Mouse (Mus musculus) heart, adult 2 months (tissue): ENCODE measurements around the gene Elmod3. TPM values are rescaled to one million over a fixed set of nuclear protein-coding genes. Genes with fewer than 3 reads are reported as not detected.
A peak's percentile ranks its signal among the peaks of the same experiment; 100 is the strongest.

Source experiments
- DNase-seq, 2 experiments: peaks; one replicate each; pipeline ENCODE4 v3.0.0; 2021
- H3K27ac ChIP-seq: fragments of 200-600 bp; 2 replicates; pipeline ENCODE4 v1.8.1; 2022
- H3K27me3 ChIP-seq: fragments of 200-500 bp; 2 replicates; pipeline ENCODE4 v1.6.1; 2012; ENCODE audit warnings: mild to moderate bottlenecking, low read length, inconsistent platforms, mixed read lengths; ENCODE audit not compliant: control insufficient read depth, insufficient read depth
- H3K36me3 ChIP-seq: fragments of 200-500 bp; 2 replicates; pipeline ENCODE4 v1.6.1; 2012; ENCODE audit warnings: low read length, inconsistent platforms; ENCODE audit not compliant: control insufficient read depth, insufficient read depth
- H3K4me1 ChIP-seq: fragments of 200-500 bp; 2 replicates; pipeline ENCODE4 v1.6.1; 2011; ENCODE audit warnings: low read length; ENCODE audit not compliant: control insufficient read depth, insufficient read depth
- H3K4me3 ChIP-seq: fragments of 200-600 bp; 2 replicates; pipeline ENCODE4 v1.8.1; 2022
- H3K79me2 ChIP-seq: fragments of 200-500 bp; replicated peaks from 2 replicates; pipeline ENCODE4 v1.6.1; 2012; ENCODE audit warnings: mild to moderate bottlenecking, inconsistent platforms, low read length, moderate library complexity, mixed read lengths; ENCODE audit not compliant: control insufficient read depth, insufficient read depth
- H3K9ac ChIP-seq: fragments of 200-500 bp; 2 replicates; pipeline ENCODE4 v1.6.1; 2012; ENCODE audit warnings: low read depth, mild to moderate bottlenecking, control low read depth, inconsistent platforms, low read length, mixed read lengths
- CTCF ChIP-seq: fragments of 200-600 bp; IDR thresholded peaks from 2 replicates; pipeline ENCODE4 v1.8.1; 2022; ENCODE audit warnings: antibody characterized with exemption, mild to moderate bottlenecking, moderate library complexity
- EP300 ChIP-seq: fragments of 200-500 bp; IDR thresholded peaks from 2 replicates; pipeline ENCODE4 v1.6.1; 2011; ENCODE audit warnings: low read depth, low read length, control low read depth; ENCODE audit not compliant: insufficient read depth
- POLR2A ChIP-seq: fragments of 200-500 bp; IDR thresholded peaks from 2 replicates; pipeline ENCODE4 v1.6.1; 2011; ENCODE audit warnings: mild to moderate bottlenecking, low read depth, low read length, control low read depth; ENCODE audit not compliant: insufficient read depth
- WGBS: fragments of 180-500 bp; shearing (Covaris S2); methylation state at CpG from one replicate; pipeline ENCODE4 v1.1.7; 2018; 5-methylcytosine and 5-hydroxymethylcytosine counted together
- intact Hi-C: fragments of 180-260 bp; cut with DNase I; formaldehyde crosslinking; loops from one replicate; pipeline ENCODE4 v1.15.1; 2025
- polyA plus RNA-seq: library from polyadenylated mRNA; depleted of rRNA; stranded (reverse); fragments of >200 nt; gene quantifications from 2 replicates; pipeline ENCODE4 v1.2.3, GENCODE M21; 2012
- total RNA-seq, 2 experiments: library from RNA; stranded (reverse); gene quantifications; 2 replicates each; pipeline ENCODE4 v1.2.3; 2021

Elmod3 gene
- total and polyA plus RNA-seq, 3 experiments: 12.8 to 25.5 (median 16.5) TPM

- H3K4me3 ChIP-seq: peak overlapping the region; percentile 59
- TF ChIP-seq CTCF (no peak), POLR2A (no peak), EP300 (no peak)
- DNase-seq: no peak
- H3K27me3 ChIP-seq: no peaks in the 10 kb centered on the region
- H3K79me2 ChIP-seq: no peaks in the 10 kb centered on the region
- peak overlapping the region; percentile 77 for H3K27ac ChIP-seq
- H3K9ac ChIP-seq: peak overlapping the region; percentile 74
- 28% methylated on average over 12 of the region's 12 CpGs for WGBS
- intact Hi-C loops: no loop called here
- H3K4me1 ChIP-seq: peaks cover 6% of the 10 kb centered on the region
- no peaks in the 10 kb centered on the region for H3K36me3 ChIP-seq
Observed at GRCm38 (mm10) chr6:72598791-72599557, 761 bp upstream of the Elmod3 start.

- DNase-seq: peak; percentile 25 to 30
- H3K27ac ChIP-seq: peak overlapping the region; percentile 77
- TF ChIP-seq EP300: no peak
- TF ChIP-seq POLR2A: no peak
- TF ChIP-seq CTCF: peak; percentile 32
- intact Hi-C loops: no loop called here
- WGBS: 25% methylated on average over 13 of the region's 13 CpGs
- peak overlapping the region; percentile 59 for H3K4me3 ChIP-seq
- no peaks in the 10 kb centered on the region for H3K79me2 ChIP-seq
- H3K9ac ChIP-seq: peak overlapping the region; percentile 85
- H3K36me3 ChIP-seq: no peaks in the 10 kb centered on the region
- H3K27me3 ChIP-seq: no peaks in the 10 kb centered on the region
- H3K4me1 ChIP-seq: peaks cover 6% of the 10 kb centered on the region
Observed at GRCm38 (mm10) chr6:72597083-72597874, 934 bp downstream of the Elmod3 start.

GRCm38 (mm10) chr6:72593914-72594313 lies 4.3 kb downstream of the Elmod3 start:
- TF ChIP-seq EP300: no peak
- no peak for TF ChIP-seq POLR2A
- TF ChIP-seq CTCF: no peak
- Histone ChIP-seq H3K36me3 (no peaks in the 10 kb centered on the region), H3K27me3 (no peaks in the 10 kb centered on the region), H3K4me1 (peaks cover 5% of the 10 kb centered on the region), H3K27ac (peak overlapping the region; percentile 12; the same call in 1 of the 2 replicates), H3K4me3 (no peak overlapping the region), H3K9ac (no peak overlapping the region), H3K79me2 (no peaks in the 10 kb centered on the region)
- DNase-seq: no peak
- intact Hi-C loops: no loop called here
- WGBS: 34% methylated on average over 5 of the region's 5 CpGs

- Histone ChIP-seq H3K4me1 (peaks cover 5% of the 10 kb centered on the region), H3K4me3 (no peak overlapping the region), H3K9ac (no peak overlapping the region), H3K79me2 (no peaks in the 10 kb centered on the region), H3K27ac (peak overlapping the region; percentile 15), H3K27me3 (no peaks in the 10 kb centered on the region), H3K36me3 (no peaks in the 10 kb centered on the region)
- intact Hi-C loops: no loop called here
- peak in 1 of 2 experiments; percentile 62 for DNase-seq
- TF ChIP-seq EP300 (no peak), CTCF (no peak), POLR2A (0 out of 2 replicates have a peak, but pooled peaks have one; percentile 15)
- 70% methylated on average over 6 of the region's 6 CpGs for whole genome bisulfite sequencing
Observed at GRCm38 (mm10) chr6:72593011-72593803, 5.0 kb downstream of the Elmod3 start.

GRCm38 (mm10) chr6:72590111-72590510 lies 8.1 kb downstream of the Elmod3 start:
- no peaks in the 10 kb centered on the region; the same call in 1 of the 2 replicates for H3K4me1 ChIP-seq
- H3K9ac ChIP-seq: no peak overlapping the region
- H3K27ac ChIP-seq: no peak overlapping the region
- DNase-seq: no peak
- no peak overlapping the region for H3K4me3 ChIP-seq
- intact Hi-C loops: no loop called here
- no peak for TF ChIP-seq EP300
- TF ChIP-seq CTCF: no peak
- no peak for TF ChIP-seq POLR2A
- no peaks in the 10 kb centered on the region for H3K79me2 ChIP-seq
- H3K27me3 ChIP-seq: no peaks in the 10 kb centered on the region
- no peaks in the 10 kb centered on the region for H3K36me3 ChIP-seq
